Comparison of ENCODE assay signal across 11 mouse cellular contexts in genomic region chr12:52314818-52315217, GRCm38 (mm10).
"Had no signal": no experiment of that assay in that cellular context is flagged by ENCODE, and none has a peak within 500 bp of the region (broad histone marks: within the 10 kb centered on the region; RNA-seq: fewer than 3 reads in every experiment).

No protein-coding gene starts in this region.

- H3K4me3 ChIP-seq: kidney, embryonic 15.5 days; limb, embryonic 15.5 days; midbrain, embryonic 10.5 days; neural tube, embryonic 13.5 days had no signal

- H3K36me3 ChIP-seq: kidney, embryonic 15.5 days; limb, embryonic 15.5 days; neural tube, embryonic 13.5 days had no signal

- H3K27me3 ChIP-seq: kidney, embryonic 15.5 days; limb, embryonic 15.5 days; neural tube, embryonic 13.5 days had no signal

- H3K9ac ChIP-seq: kidney, embryonic 15.5 days; limb, embryonic 15.5 days; neural tube, embryonic 13.5 days had no signal

- H3K27ac ChIP-seq: kidney, embryonic 15.5 days; limb, embryonic 15.5 days; midbrain, embryonic 10.5 days; neural tube, embryonic 13.5 days had no signal

- H3K9me3 ChIP-seq: limb, embryonic 15.5 days had no signal

- H3K4me2 ChIP-seq: kidney, embryonic 15.5 days; limb, embryonic 15.5 days; neural tube, embryonic 13.5 days had no signal

- H3K4me1 ChIP-seq: kidney, embryonic 15.5 days; limb, embryonic 15.5 days; midbrain, embryonic 10.5 days; neural tube, embryonic 13.5 days had no signal

- DNase-seq: kidney, adult 2 months; kidney, postnatal 14 days; lung, adult 18-20 months; right cerebral cortex, postnatal 25 days; thymus, postnatal 36 days had no signal

- ATAC-seq: intestine, embryonic 16.5 days; midbrain, embryonic 16.5 days had no signal
